Mouse (Mus musculus) midbrain, embryonic 16.5 days (tissue): ENCODE results near the gene Zyx. TPM values are rescaled to one million over a fixed set of nuclear protein-coding genes. Genes with fewer than 3 reads are reported as not detected.

Experiments used
- ATAC-seq: fragments of 200-750 bp; cut with Nextera tagmentation; 2 replicates; pipeline ENCODE4 v1.8.0; 2017; ENCODE audit warnings: moderate TSS enrichment
- H3K27ac ChIP-seq: fragments of 300-500 bp; sonication (generic); 2 replicates; pipeline ENCODE4 v1.5.1; 2014; ENCODE audit warnings: mild to moderate bottlenecking, low read length, mixed read lengths
- H3K27me3 ChIP-seq: fragments of 300-500 bp; sonication (generic); 2 replicates; pipeline ENCODE4 v1.6.1; 2014; ENCODE audit warnings: low read depth, low read length, mixed read lengths; ENCODE audit not compliant: control insufficient read depth, insufficient read depth
- H3K36me3 ChIP-seq: fragments of 300-500 bp; sonication (generic); 2 replicates; pipeline ENCODE4 v1.6.1; 2014; ENCODE audit warnings: mild to moderate bottlenecking, low read length, moderate library complexity, mixed read lengths; ENCODE audit not compliant: control insufficient read depth, insufficient read depth
- H3K4me1 ChIP-seq: fragments of 300-500 bp; sonication (generic); 2 replicates; pipeline ENCODE4 v1.6.1; 2014; ENCODE audit warnings: mild to moderate bottlenecking, low read length, mixed read lengths; ENCODE audit not compliant: control insufficient read depth, insufficient read depth
- H3K4me2 ChIP-seq: fragments of 300-500 bp; sonication (generic); 2 replicates; pipeline ENCODE4 v1.6.1; 2014; ENCODE audit warnings: mild to moderate bottlenecking, low read length, mixed read lengths
- H3K4me3 ChIP-seq: fragments of 300-500 bp; sonication (generic); 2 replicates; pipeline ENCODE4 v1.5.1; 2014; ENCODE audit warnings: low read depth, mild to moderate bottlenecking, low read length, moderate library complexity, mixed read lengths
- H3K9ac ChIP-seq: fragments of 300-500 bp; sonication (generic); 2 replicates; pipeline ENCODE4 v1.6.1; 2014; ENCODE audit warnings: low read depth, low read length, mixed read lengths
- H3K9me3 ChIP-seq: fragments of 300-500 bp; sonication (generic); replicated peaks from 2 replicates; pipeline ENCODE4 v1.6.1; 2014; ENCODE audit warnings: mild to moderate bottlenecking, low read length, mixed read lengths; ENCODE audit not compliant: control insufficient read depth, poor library complexity, severe bottlenecking
- WGBS: fragments of 180-500 bp; shearing (Covaris S2); extraction: QIAGEN DNeasy Blood & Tissue Kit; methylation state at CpG from one replicate; pipeline ENCODE4 v1.1.7; 2014; 5-methylcytosine and 5-hydroxymethylcytosine counted together
- polyA plus RNA-seq: library from polyadenylated mRNA; unstranded; fragments of >200 nt; fragmentation: Nextera tagmentation; extraction: Ambion mirVana; gene quantifications from 2 replicates; pipeline ENCODE4 v1.2.1, GENCODE M21; 2015

The Zyx gene
- polyA plus RNA-seq, 1 experiment from 2014 or later = 55.1 TPM

DNA sequence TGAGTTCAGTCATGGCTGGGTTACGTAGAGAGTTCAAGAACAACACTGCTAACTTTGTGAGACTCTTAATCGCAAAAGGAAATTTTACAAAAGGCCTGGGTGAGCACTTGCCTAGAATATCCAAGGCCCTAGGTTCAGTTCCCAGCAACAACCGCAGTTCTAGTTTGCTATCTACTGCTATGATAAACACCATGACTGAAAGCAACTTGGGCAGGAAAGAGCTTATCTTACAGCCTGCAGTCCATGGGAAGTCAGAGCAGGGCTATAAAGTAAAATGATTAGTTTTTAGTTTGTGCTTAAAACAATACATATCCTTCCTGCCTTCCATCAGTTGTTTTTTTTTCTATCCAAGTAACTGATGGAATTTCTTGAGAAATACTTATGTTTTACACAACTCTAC lies 22.9 kb upstream of the Zyx start:
- Histone ChIP-seq H3K4me2 (no peak overlapping the region), H3K9me3 (no peaks in the 10 kb centered on the region), H3K4me1 (peaks cover 15% of the 10 kb centered on the region), H3K4me3 (no peak overlapping the region), H3K36me3 (no peaks in the 10 kb centered on the region), H3K9ac (no peak overlapping the region), H3K27ac (no peak overlapping the region), H3K27me3 (no peaks in the 10 kb centered on the region)
- ATAC-seq = no peak
- 87% methylated on average over 3 of the region's 3 CpGs for WGBS

DNA sequence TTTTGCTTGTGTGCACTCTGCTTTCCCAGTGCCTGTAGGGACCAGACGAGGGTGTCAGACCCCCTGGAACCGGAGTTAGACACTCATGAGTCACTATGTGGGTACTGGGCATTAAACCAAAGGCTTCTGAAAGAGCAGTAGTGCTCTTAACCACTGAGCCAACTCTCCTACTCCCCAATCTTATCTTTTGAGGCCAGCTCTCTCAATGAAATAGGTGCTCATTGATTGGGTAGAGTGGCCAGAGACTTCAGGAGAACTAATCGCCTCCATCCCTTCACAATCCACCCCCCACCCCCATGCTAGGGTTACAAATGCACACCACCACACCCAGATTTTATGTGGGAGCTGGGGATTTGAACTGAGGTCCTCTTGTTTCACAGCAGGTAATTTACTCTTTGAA lies 20.7 kb upstream of the Zyx start:
- no peak overlapping the region for H3K27ac ChIP-seq
- no peaks in the 10 kb centered on the region for H3K27me3 ChIP-seq
- no peak overlapping the region for H3K4me3 ChIP-seq
- 86% methylated on average over 3 of the region's 3 CpGs for WGBS
- no peaks in the 10 kb centered on the region for H3K9me3 ChIP-seq
- H3K9ac ChIP-seq = no peak overlapping the region
- H3K4me2 ChIP-seq = no peak overlapping the region
- peaks cover 4% of the 10 kb centered on the region; the same call in 1 of the 2 replicates for H3K4me1 ChIP-seq
- no peak for ATAC-seq
- no peaks in the 10 kb centered on the region for H3K36me3 ChIP-seq

DNA sequence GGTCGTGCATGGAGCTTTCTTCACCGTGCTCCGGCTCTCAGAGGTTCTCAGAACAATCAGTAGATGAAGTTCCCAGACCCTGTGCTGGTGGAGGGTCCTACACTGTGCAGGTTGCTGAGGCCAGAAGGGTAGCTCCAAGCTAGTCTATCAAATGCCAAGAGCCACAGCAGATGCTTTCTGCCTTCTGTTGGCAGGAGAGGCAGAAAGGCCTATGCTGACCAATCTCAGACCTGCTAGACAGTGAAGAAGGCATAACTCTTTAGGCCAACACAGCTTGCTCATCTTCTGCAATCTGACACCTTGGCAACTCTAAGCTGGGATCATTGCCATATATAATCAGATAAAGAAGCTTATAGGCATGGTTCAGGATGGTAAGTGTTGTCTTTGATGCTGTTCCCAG lies 19.2 kb upstream of the Zyx start:
- H3K27ac ChIP-seq = no peak overlapping the region
- ATAC-seq = no peak
- no peaks in the 10 kb centered on the region for H3K9me3 ChIP-seq
- 74% methylated on average over 3 of the region's 3 CpGs for WGBS
- H3K4me2 ChIP-seq = no peak overlapping the region
- no peaks in the 10 kb centered on the region for H3K27me3 ChIP-seq
- peaks cover 4% of the 10 kb centered on the region; the same call in 1 of the 2 replicates for H3K4me1 ChIP-seq
- H3K9ac ChIP-seq = no peak overlapping the region
- H3K4me3 ChIP-seq = no peak overlapping the region
- no peaks in the 10 kb centered on the region for H3K36me3 ChIP-seq

DNA sequence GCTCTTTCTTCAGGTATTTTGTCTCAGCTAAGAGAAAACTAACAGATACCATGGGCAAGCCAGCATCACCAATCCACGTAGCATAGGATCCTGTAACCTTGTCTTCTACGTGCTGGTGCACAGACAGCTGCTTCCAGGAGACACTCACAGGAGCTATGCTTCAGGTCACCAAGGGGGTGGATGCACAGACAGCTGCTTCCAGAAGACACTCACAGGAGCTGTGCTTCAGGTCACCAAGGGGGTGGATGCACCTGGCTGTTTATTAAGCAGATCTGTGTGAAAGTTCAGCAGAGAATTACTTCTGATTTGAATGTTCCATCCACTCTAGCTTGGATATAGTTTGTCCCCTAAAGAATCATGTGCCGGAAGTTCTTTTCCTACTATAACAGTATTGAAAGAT lies 18.5 kb upstream of the Zyx start:
- Histone ChIP-seq H3K36me3 (no peaks in the 10 kb centered on the region), H3K4me1 (no peaks in the 10 kb centered on the region), H3K27me3 (no peaks in the 10 kb centered on the region), H3K9ac (no peak overlapping the region), H3K4me2 (no peak overlapping the region), H3K4me3 (no peak overlapping the region), H3K27ac (no peak overlapping the region), H3K9me3 (no peaks in the 10 kb centered on the region)
- no peak for ATAC-seq
- WGBS = 94% methylated on average over 3 of the region's 3 CpGs

DNA sequence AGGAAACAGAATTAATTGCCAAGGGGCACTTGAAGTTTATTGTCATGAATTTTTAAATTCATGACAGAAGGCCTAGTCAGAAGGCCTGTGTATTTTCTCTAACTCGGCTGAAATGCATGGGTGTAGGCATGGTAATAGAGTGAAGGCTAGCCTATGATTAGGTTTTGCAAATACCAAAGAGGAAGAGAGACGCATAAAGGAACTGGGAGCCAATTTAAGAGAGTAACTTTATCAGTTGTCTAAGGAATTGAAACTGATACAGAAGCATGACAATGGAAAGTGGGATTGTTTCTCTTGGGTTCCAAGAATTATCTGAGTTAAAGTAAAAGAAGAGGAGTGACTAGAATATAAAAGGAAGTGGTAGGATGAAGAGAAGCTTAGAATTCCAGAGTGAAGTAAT lies 10.2 kb upstream of the Zyx start:
- Histone ChIP-seq H3K27ac (no peak overlapping the region), H3K9ac (no peak overlapping the region), H3K36me3 (no peaks in the 10 kb centered on the region), H3K4me3 (no peak overlapping the region), H3K27me3 (no peaks in the 10 kb centered on the region), H3K4me2 (no peak overlapping the region), H3K9me3 (no peaks in the 10 kb centered on the region), H3K4me1 (no peaks in the 10 kb centered on the region)
- ATAC-seq = no peak
- WGBS = 88% methylated on average over 2 of the region's 2 CpGs

DNA sequence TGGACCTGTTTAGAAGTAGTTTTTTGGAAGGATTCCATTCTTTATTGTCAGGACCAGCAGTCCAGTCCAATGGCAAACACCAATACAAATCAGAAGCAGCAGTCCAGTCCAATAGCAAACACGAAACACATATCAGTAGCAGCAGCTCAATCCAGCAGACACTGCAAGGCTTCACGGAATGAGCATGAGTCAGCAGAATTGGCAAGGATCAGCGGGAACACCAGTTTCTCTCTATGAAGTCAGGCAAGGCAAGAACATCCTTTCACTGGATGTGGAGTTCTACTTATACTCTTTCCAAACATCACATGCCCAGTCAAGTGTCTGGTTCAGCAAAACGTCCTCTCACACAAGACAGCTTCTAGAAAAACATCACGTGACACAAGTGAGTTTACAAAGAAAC lies 9.4 kb upstream of the Zyx start:
- WGBS = 81% methylated on average over 5 of the region's 5 CpGs
- Histone ChIP-seq H3K4me3 (no peak overlapping the region), H3K9me3 (no peaks in the 10 kb centered on the region), H3K4me2 (no peak overlapping the region), H3K9ac (no peak overlapping the region), H3K27me3 (no peaks in the 10 kb centered on the region), H3K27ac (no peak overlapping the region), H3K4me1 (no peaks in the 10 kb centered on the region), H3K36me3 (no peaks in the 10 kb centered on the region)
- ATAC-seq = no peak

DNA sequence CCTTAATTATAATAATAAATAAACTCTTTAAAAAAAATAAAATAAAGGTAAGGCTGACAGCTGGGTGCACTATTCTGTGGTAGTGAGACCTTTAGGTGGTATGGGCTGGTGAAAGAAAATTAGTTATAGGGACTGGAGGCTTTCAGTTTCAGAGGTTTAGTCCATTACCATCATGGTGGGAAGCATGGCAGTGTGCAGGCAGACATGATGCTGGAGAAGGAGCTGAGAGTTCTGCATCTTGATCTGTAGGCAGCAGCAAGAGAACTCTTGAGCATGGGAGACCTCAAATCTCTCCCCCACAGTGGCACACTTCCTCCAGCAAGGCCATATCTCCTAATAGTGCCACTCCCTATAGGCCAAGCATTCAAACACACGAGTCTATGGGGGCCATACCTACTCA lies 7.3 kb upstream of the Zyx start:
- ATAC-seq = no peak
- Histone ChIP-seq H3K9ac (no peak overlapping the region), H3K4me2 (no peak overlapping the region), H3K27ac (no peak overlapping the region), H3K4me1 (no peaks in the 10 kb centered on the region), H3K36me3 (no peaks in the 10 kb centered on the region), H3K27me3 (no peaks in the 10 kb centered on the region), H3K4me3 (no peak overlapping the region), H3K9me3 (no peaks in the 10 kb centered on the region)
- WGBS = 89% methylated on average over 1 of the region's 1 CpGs

DNA sequence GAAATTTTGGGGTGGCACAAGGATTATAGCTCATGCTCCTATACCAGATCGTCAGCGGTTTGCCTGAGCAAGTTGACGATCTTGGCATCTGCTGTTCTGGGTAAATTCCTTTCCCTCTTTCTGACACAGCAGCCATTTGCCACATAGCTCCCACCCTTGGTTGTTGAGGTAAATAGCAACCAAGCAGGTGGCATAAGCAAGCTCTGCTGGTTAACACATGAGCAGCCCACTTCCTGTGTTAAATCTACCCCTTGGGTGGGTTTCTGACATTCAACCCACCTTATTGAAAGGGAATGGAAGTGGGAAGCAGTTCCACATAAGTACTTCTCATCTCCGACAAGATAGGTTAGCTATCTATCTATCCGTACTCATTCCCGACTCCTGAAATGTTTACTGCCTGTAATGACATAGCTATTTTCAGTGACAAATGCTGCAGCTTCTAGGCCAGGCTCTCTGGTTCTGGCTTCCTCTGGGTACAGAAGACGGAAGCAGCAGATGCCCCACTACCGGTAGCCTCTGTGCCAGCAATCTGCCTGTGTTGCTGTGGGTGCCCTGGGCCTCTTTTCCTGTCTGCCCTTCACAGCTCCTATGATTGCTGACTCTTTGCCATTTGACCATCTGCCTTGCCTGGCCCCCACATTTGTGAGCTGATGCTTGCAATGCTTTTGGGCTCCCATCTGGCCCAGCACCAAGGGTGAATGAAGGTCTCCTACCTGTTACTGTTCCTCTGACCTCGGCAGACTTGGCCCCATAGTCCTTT lies 5.9 kb upstream of the Zyx start:
- no peak for ATAC-seq

DNA sequence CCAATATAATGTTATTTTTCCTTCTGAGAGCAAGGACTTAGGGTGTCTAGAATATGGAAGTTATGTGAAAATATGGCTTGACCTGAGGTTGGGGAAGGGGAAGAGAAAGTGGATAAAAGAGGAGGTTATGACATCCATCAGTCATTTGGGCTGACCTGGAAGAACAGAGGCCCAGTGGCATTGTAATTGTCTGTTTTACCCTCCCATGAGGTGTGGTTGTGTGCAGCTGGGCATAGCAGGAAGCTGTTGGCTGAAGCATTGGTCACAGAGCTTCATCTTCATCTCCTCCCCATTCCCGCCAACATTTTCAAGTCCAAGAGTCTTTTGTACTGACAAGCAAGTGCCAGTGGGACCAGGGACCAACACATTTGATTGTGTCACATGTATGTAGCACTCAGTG lies 5.2 kb upstream of the Zyx start:
- no peak overlapping the region for H3K27ac ChIP-seq
- H3K4me2 ChIP-seq = no peak overlapping the region
- no peak overlapping the region for H3K4me3 ChIP-seq
- WGBS = 84% methylated on average over 1 of the region's 1 CpGs
- H3K9me3 ChIP-seq = no peaks in the 10 kb centered on the region
- H3K36me3 ChIP-seq = no peaks in the 10 kb centered on the region
- ATAC-seq = no peak
- no peaks in the 10 kb centered on the region for H3K27me3 ChIP-seq
- H3K4me1 ChIP-seq = peaks cover 6% of the 10 kb centered on the region
- H3K9ac ChIP-seq = no peak overlapping the region

More for the DNA sequence above, 5.9 kb upstream of the Zyx start:
- Histone ChIP-seq H3K36me3 (no peaks in the 10 kb centered on the region), H3K4me1 (peaks cover 2% of the 10 kb centered on the region), H3K9ac (no peak overlapping the region), H3K9me3 (no peaks in the 10 kb centered on the region), H3K4me2 (no peak overlapping the region), H3K4me3 (no peak overlapping the region), H3K27me3 (no peaks in the 10 kb centered on the region), H3K27ac (no peak overlapping the region)
- WGBS = 90% methylated on average over 9 of the region's 9 CpGs
